Mouse (Mus musculus): ENCODE measurements around the gene Bcat1. TPM values are rescaled to one million over a fixed set of nuclear protein-coding genes. Genes with fewer than 3 reads are reported as not detected.

Bcat1 gene
- polyA plus RNA-seq, 1 experiment from 2014 or later, result 149 TPM

DNA sequence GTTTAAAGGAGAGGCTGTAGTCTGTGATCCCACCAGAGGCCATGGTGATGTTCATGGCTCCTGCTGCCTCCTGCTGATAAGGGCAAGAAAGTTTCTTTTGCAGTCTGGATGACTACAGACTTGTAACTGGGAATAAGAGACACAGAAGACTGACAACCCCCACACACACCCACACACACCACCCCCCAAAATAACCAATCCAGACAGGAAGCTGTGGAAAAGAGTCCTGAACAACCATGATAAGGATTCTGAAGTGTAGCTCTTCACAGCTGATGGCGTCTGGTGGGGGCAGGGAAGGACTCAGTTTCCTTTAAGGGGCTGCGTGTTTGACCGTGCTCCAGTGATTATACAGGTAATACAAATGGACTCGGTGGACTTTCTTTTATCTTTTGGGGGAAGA, 13.4 kb upstream of the Bcat1 start:
- Histone ChIP-seq H3K9me3 (replicated peaks) (no peaks in the 10 kb centered on the region), H3K4me3 (no peak overlapping the region), H3K36me3 (no peaks in the 10 kb centered on the region), H3K27me3 (ENCODE audit: low read depth, poor library complexity, severe bottlenecking) (no peaks in the 10 kb centered on the region), H3K27ac (replicated peaks) (no peak overlapping the region), H3K4me1 (no peaks in the 10 kb centered on the region)
- 80% methylated on average over 4 of the region's 4 CpGs for WGBS
- DNase-seq (ENCODE audit: low spot score), result no peak

DNA sequence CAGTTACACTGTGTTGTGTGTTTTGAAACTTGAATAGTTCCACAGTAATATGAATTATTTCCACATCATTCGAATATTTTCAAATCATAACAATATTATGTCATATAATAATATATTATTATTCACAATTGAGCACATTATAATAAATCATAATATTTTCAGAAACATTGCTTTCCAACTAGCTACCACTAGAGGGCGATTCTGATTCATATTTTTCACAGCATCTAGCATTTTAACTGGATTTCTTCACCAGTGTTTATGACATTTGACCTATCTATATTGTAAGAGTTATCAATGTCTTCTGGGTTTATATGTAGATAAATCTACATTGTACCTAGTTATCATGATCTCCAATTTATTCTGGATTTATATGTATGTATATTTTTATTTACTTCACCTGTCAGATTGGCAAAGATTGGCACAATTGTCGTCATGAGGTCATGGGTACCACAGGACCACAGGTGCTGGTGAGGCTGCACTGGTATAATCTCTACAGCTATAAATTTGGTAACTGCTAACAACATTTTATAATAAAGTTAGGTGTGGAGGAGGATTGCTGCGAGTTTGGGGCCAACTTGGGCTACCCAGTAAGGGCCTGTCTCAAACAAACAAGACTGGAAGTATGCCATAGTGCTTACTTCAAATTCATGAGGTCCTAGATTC, 12.6 kb upstream of the Bcat1 start:
- 47% methylated on average over 4 of the region's 4 CpGs for WGBS
- DNase-seq (ENCODE audit: low spot score), result no peak
- H3K36me3 ChIP-seq, result no peaks in the 10 kb centered on the region
- no peaks in the 10 kb centered on the region for H3K4me1 ChIP-seq
- H3K9me3 ChIP-seq (replicated peaks), result no peaks in the 10 kb centered on the region
- H3K27ac ChIP-seq (replicated peaks), result no peak overlapping the region
- no peak overlapping the region for H3K4me3 ChIP-seq
- no peaks in the 10 kb centered on the region for H3K27me3 ChIP-seq (ENCODE audit: low read depth, poor library complexity, severe bottlenecking)

DNA sequence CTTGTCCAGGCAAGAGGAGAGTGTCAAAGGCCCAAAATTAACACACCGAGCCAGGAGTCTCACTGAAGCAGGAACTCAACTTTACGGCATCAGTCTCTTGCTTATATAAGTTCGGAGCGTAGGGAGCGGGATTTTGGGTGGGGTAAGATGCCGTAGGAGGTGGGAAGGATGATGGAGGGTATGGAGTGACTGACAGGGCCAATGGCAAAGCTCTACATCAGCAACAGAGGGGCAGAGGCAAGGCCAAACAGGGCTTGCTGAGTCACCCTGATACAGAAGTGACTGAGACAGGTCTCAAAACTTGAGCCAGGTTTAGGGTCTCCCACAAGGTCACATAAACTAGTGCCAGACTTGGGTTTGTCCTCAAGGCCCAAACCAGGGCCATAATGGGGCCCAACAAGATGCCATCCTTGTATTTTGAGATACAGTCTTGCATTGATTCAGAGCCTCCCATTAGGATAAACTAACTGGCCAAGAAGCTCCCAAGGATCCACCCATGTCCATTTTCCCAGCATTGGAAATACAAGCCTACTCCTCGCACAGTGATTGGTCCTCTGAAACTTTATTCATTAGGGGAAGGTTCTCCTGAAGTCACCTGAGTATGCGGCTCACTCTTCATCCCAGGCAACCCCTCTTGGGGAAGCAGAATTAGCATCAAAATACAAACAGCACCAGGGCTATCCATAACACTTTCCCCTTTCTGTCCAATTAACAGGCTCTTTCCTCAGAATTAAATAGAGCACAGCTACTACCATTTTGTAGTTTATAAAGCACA, 8.5 kb upstream of the Bcat1 start:
- Histone ChIP-seq H3K36me3 (no peaks in the 10 kb centered on the region), H3K4me3 (no peak overlapping the region), H3K27ac (replicated peaks) (no peak overlapping the region), H3K27me3 (ENCODE audit: low read depth, poor library complexity, severe bottlenecking) (no peaks in the 10 kb centered on the region), H3K4me1 (no peaks in the 10 kb centered on the region), H3K9me3 (replicated peaks) (no peaks in the 10 kb centered on the region)
- DNase-seq (ENCODE audit: low spot score), result no peak
- 91% methylated on average over 8 of the region's 8 CpGs for WGBS

DNA sequence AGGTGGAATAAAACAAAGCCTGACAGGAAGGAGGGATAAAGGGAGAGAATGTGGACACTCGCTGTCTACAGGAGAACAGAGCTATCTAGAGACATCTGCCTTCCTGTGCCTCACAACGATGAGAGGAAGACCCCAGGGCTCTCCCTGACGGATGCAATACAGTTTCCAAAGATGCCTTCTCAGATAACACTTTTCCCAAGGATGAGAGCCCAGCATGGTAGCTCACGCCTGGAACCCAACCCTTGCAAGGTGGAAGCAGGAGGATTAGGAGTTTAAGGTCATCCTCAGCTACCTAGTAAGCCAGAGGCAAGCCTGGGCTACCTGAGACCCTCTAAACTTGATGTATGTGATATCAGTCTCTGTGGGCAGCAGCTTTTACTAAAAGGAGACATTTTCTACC, 5.7 kb upstream of the Bcat1 start:
- WGBS, result 72% methylated on average over 4 of the region's 4 CpGs
- Histone ChIP-seq H3K27me3 (ENCODE audit: low read depth, poor library complexity, severe bottlenecking) (peaks cover 10% of the 10 kb centered on the region; the same call in 1 of the 2 replicates), H3K9me3 (replicated peaks) (no peaks in the 10 kb centered on the region), H3K4me1 (no peaks in the 10 kb centered on the region), H3K4me3 (no peak overlapping the region), H3K27ac (replicated peaks) (no peak overlapping the region), H3K36me3 (no peaks in the 10 kb centered on the region)
- no peak for DNase-seq (ENCODE audit: low spot score)

DNA sequence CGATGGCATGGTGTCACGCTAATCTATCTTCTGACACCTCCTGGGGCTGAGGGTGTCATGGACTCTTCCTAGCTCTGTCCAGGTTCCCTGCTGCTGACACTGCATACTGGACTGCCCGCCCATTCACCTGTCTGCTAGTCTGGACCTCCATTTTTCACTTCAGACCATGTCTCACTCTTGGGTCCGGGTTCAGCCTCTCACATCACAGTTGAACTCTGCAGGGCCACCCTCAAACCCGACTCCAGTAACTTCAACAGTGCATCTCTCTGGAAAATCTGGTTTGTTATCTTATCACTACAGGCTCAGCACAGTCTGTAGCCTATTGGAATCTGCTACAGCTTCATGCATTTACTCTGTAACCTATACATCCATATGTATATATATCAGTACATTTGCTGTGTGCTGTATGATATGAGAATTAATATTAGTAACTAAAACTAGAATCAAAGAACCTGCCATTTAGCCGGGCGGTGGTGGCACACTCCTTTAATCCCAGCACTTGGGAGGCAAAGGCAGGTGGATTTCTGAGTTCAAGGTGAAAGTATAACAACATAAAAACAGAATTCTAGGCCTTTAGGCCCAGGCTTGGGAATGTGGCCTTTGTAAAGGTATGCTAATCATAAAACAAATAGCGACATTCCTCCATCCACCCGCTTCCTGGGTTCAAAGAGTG, 3.2 kb upstream of the Bcat1 start:
- WGBS, result 83% methylated on average over 9 of the region's 9 CpGs
- peaks cover 10% of the 10 kb centered on the region; the same call in 1 of the 2 replicates for H3K27me3 ChIP-seq (ENCODE audit: low read depth, poor library complexity, severe bottlenecking)
- no peak for DNase-seq (ENCODE audit: low spot score)
- H3K4me1 ChIP-seq, result peaks cover 17% of the 10 kb centered on the region
- H3K27ac ChIP-seq (replicated peaks), result no peak overlapping the region
- no peaks in the 10 kb centered on the region for H3K9me3 ChIP-seq (replicated peaks)
- H3K36me3 ChIP-seq, result no peaks in the 10 kb centered on the region
- H3K4me3 ChIP-seq, result no peak overlapping the region

DNA sequence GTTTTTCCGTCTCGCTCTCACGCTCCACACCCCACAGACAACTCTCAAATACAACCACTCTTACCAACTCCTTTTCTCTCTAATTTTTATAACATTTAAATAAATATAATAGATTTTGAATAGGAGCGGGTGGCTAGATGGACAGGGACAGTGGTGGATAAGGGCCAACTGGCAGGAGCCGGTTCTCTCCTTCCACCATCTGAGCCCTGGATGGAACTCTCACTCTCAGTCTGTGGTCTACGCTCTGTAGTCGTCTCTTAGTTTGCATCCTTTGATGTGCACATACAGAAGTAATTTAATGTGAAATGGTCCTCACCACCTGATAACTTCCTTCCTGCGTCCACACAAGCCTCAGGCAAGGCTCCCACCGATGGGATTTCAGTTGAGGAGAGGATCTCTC, 302 bp upstream of the Bcat1 start:
- Histone ChIP-seq H3K36me3 (no peaks in the 10 kb centered on the region), H3K27me3 (ENCODE audit: low read depth, poor library complexity, severe bottlenecking) (peaks cover 10% of the 10 kb centered on the region; the same call in 1 of the 2 replicates), H3K4me1 (peaks cover 29% of the 10 kb centered on the region), H3K9me3 (replicated peaks) (no peaks in the 10 kb centered on the region), H3K4me3 (peak overlapping the region; percentile 65), H3K27ac (replicated peaks) (peak overlapping the region; percentile 89)
- DNase-seq (ENCODE audit: low spot score), result no peak
- 15% methylated on average over 9 of the region's 9 CpGs for WGBS

DNA sequence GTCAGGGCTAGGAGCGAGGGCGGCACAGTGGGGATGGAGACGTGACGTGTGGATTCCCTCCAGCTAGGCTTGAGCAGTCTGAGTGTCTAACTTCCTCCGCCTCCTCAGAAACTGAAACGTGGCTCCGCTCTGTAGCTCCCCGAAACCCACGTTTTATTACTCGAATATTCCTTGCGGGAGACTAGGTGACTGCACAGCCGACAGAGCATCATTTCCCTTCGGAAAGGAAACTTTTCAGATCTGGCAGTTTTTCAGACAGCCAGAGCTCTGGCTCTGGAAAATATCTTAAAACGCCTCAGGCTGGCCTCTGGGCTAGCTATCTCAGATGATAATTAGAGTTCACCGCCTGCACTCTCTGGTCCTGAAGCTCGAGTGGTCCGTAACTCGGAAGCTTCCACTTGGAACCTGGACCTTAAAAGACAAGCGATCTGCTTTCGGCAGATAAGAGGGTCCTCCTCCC, 866 bp downstream of the Bcat1 start:
- no peak for DNase-seq (ENCODE audit: low spot score)
- H3K4me3 ChIP-seq, result peak overlapping the region; percentile 65
- no peaks in the 10 kb centered on the region for H3K36me3 ChIP-seq
- peak overlapping the region; percentile 89 for H3K27ac ChIP-seq (replicated peaks)
- WGBS, result under 1% methylated on average over 20 of the region's 20 CpGs
- H3K27me3 ChIP-seq (ENCODE audit: low read depth, poor library complexity, severe bottlenecking), result peaks cover 10% of the 10 kb centered on the region; the same call in 1 of the 2 replicates
- H3K4me1 ChIP-seq, result peaks cover 29% of the 10 kb centered on the region
- no peaks in the 10 kb centered on the region for H3K9me3 ChIP-seq (replicated peaks)

DNA sequence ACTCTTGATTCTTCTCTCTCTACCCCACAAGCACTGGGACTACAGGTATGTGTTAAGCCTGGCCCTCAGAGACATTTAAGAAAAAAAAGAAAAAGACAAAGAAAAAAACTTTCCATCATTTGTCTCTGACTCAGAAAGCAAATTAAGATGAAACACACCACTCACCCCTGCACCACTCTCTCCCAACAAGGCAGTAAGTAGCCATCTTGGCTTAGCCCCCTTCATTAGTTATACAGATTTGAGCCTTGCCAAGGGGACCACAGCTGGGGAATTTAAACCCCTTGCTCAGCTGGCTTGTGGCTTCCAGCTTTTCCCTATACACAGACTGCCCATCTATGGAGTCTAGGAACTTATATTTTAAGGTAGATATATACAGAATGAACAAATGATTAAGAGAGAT, 1.5 kb downstream of the Bcat1 start:
- no peak for DNase-seq (ENCODE audit: low spot score)
- Histone ChIP-seq H3K4me1 (peaks cover 29% of the 10 kb centered on the region), H3K27ac (replicated peaks) (peak overlapping the region; percentile 89), H3K4me3 (peak overlapping the region; percentile 65), H3K36me3 (no peaks in the 10 kb centered on the region), H3K27me3 (ENCODE audit: low read depth, poor library complexity, severe bottlenecking) (peaks cover 10% of the 10 kb centered on the region; the same call in 1 of the 2 replicates), H3K9me3 (replicated peaks) (no peaks in the 10 kb centered on the region)

DNA sequence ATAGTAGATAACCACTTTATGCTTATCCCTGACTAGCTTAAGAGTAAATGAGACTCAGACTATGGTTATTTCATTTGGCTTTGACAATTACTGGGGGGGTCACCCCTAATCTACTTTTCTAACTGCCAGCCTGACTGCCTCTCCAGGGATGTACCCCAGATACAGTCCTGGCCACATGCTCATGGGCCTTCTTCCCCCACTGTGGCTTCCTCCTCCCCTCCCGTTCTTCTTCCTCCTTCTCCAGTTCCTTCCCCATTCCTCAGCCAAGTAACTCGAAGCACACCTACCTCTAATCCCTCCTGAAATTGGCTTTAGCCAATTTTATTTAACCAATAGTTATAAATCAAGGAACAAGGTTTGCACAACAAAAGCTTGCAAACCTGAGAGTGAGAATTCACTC, 6.1 kb downstream of the Bcat1 start:
- Histone ChIP-seq H3K36me3 (peaks cover 12% of the 10 kb centered on the region; the same call in 1 of the 2 replicates), H3K4me3 (no peak overlapping the region), H3K27me3 (ENCODE audit: low read depth, poor library complexity, severe bottlenecking) (no peaks in the 10 kb centered on the region), H3K4me1 (peaks cover 25% of the 10 kb centered on the region), H3K9me3 (replicated peaks) (no peaks in the 10 kb centered on the region), H3K27ac (replicated peaks) (no peak overlapping the region)
- no peak for DNase-seq (ENCODE audit: low spot score)
- 84% methylated on average over 2 of the region's 2 CpGs for WGBS

DNA sequence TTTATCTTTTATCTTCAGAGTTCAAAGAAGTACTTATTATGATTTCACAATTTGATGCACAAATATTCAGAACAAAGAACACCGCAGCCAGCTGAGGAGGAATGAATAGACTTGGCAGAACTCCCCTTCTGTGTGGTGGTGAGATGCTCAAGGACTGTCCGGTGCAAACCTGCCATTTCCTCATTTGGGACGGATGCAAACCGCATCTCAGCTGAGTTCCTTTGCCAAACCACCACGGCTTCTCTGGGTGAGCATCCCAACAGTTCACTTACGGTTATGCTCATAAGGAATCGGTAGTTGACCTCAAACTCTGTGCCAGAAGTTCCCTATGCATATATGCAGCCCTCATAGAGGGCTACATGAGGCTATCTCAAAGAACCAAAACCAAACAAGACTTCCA, 6.6 kb downstream of the Bcat1 start:
- no peak for DNase-seq (ENCODE audit: low spot score)
- Histone ChIP-seq H3K27ac (replicated peaks) (no peak overlapping the region), H3K9me3 (replicated peaks) (no peaks in the 10 kb centered on the region), H3K27me3 (ENCODE audit: low read depth, poor library complexity, severe bottlenecking) (no peaks in the 10 kb centered on the region), H3K4me1 (peaks cover 24% of the 10 kb centered on the region), H3K36me3 (peaks cover 12% of the 10 kb centered on the region; the same call in 1 of the 2 replicates), H3K4me3 (no peak overlapping the region)
- WGBS, result 89% methylated on average over 7 of the region's 7 CpGs

DNA sequence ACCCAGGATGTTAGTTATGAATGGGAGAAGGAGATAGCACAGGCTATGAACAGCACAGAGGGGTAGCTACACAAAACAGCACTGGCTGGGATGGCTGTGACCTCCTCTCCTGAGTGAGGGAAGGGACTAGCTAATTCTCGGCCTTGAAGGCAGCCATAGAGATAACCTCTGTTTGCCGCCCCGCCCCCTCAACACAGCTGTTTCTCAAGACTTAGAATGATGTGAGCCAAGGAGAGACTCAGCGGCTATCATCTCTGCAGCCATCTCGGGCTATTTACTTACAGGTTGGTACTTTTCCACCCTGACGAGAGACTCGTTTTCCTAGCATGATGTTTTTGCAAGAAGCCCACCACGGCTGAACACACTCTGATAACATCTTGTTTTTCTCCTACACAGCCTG, 8.3 kb downstream of the Bcat1 start:
- H3K27ac ChIP-seq (replicated peaks), result no peak overlapping the region
- peaks cover 12% of the 10 kb centered on the region; the same call in 1 of the 2 replicates for H3K36me3 ChIP-seq
- peaks cover 25% of the 10 kb centered on the region for H3K4me1 ChIP-seq
- H3K4me3 ChIP-seq, result no peak overlapping the region
- no peak for DNase-seq (ENCODE audit: low spot score)
- WGBS, result 85% methylated on average over 8 of the region's 8 CpGs
- H3K27me3 ChIP-seq (ENCODE audit: low read depth, poor library complexity, severe bottlenecking), result no peaks in the 10 kb centered on the region
- no peaks in the 10 kb centered on the region for H3K9me3 ChIP-seq (replicated peaks)

DNA sequence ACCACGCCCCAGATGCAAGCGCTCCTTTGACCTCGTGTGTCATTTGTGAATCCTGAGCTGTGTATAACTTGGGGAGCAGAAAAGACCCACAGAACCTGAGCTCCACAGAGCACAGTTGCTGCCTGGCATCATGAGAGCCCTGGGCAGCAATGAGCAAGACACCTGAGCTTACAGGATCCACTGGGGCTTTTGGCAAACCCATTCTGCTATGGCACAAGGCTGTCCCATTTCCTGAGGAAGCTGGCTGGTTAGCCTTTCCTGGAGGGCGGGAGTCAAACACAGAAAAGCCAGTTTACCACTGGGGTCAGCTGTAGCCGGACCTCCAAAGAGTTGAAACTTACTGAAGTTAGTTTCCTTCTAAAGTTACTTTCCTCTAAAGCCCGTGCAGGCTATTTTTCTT, 9.6 kb downstream of the Bcat1 start:
- Histone ChIP-seq H3K27me3 (ENCODE audit: low read depth, poor library complexity, severe bottlenecking) (no peaks in the 10 kb centered on the region), H3K9me3 (replicated peaks) (no peaks in the 10 kb centered on the region), H3K4me1 (peaks cover 28% of the 10 kb centered on the region), H3K4me3 (no peak overlapping the region), H3K27ac (replicated peaks) (no peak overlapping the region), H3K36me3 (peaks cover 12% of the 10 kb centered on the region; the same call in 1 of the 2 replicates)
- WGBS, result 89% methylated on average over 6 of the region's 6 CpGs
- DNase-seq (ENCODE audit: low spot score), result no peak
